ENCODE assay signal across 8 mouse cellular contexts in the genomic region with DNA sequence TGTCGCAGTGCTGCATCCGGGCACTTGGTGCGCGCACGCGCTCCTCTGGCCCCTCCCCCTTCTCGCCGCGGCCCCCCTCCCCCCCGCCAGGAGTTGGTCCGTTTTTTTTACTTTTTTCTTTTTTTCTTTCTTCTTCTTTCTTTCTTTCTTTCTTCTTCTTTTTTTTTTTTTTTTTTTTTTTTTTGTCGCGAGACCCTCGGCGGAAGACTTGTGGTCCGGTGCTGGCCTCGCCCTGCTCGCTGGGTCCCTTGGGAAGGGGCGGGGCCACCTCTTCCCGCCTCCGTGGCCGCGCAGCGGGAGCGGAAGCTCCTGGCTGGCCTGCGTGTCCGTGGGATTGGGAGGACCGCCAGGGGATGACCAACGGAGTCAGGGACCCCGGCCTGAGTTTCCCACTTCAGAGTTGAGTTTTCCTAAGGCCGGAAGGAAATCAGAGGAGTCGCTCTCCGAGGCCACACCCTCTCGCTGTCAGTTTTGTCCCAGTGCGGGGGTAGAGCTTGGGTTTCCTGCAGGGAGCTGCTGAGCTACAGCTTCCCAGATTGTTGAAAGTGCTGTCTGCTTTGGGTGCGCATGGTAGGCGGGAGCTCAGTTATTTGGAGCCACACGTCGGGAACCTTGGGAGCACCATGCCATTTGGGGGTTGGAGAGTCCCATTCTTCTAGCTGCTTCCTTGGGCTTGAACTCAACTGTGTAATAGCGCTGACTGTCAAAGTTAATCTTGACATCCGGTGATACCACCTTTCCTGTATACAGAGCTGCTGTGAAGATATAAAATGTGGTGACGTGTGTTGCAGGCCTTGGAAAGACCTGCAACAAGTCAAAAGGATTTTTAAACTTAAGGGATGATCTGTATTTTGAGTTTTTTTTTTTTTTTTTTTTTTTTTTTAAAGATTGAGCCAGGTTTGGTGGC. TPM values are rescaled to one million over a fixed set of nuclear protein-coding genes. Genes with fewer than 3 reads are reported as not detected.
DNase-seq lines count a peak whose midpoint lies in the region; ATAC-seq lines count a peak whose summit lies in the region.

No protein-coding gene starts in this region.

- peak; percentile 46 for ATAC-seq in erythroblast, adult 5-6 weeks (replicated peaks; ENCODE audit: low FRiP score, poor library complexity, severe bottlenecking)
- peak; percentile 37 for ATAC-seq in heart, embryonic 11.5 days (replicated peaks; ENCODE audit: insufficient number of reproducible peaks, low FRiP score, low TSS enrichment)
- ATAC-seq in kidney, embryonic 16.5 days (ENCODE audit: low FRiP score, low TSS enrichment): peak; percentile 64
- peak; percentile 50 for ATAC-seq in liver, embryonic 11.5 days (replicated peaks; ENCODE audit: low FRiP score)
- 0 out of 2 replicates have a peak, but pooled peaks have one; percentile 38 for ATAC-seq in stomach, embryonic 15.5 days (ENCODE audit: insufficient read depth, low FRiP score, low read depth)

- 1% methylated on average over 37 of the region's 42 CpGs for WGBS in heart, embryonic 11.5 days (ENCODE audit: insufficient replicate concordance)
- under 1% methylated on average over 40 of the region's 42 CpGs for WGBS in kidney, embryonic 16.5 days
- WGBS in liver, embryonic 11.5 days: under 1% methylated on average over 42 of the region's 42 CpGs
- under 1% methylated on average over 40 of the region's 42 CpGs for WGBS in stomach, embryonic 15.5 days

- peaks cover 25% of the 10 kb centered on the region for H3K36me3 ChIP-seq in heart, embryonic 11.5 days (ENCODE audit: control insufficient read depth, insufficient read depth, low read length)
- H3K36me3 ChIP-seq in kidney, embryonic 16.5 days (ENCODE audit: insufficient read depth, low read length): peaks cover 33% of the 10 kb centered on the region
- peaks cover 29% of the 10 kb centered on the region for H3K36me3 ChIP-seq in liver, embryonic 11.5 days (ENCODE audit: control insufficient read depth, insufficient read depth, low read length)
- H3K36me3 ChIP-seq in stomach, embryonic 15.5 days: peaks cover 26% of the 10 kb centered on the region

- peak; percentile 74 for DNase-seq in CD4-positive, CD25-positive, alpha-beta regulatory T cell, adult 2 months (ENCODE audit: low read depth, low spot score)
- DNase-seq in brain, embryonic 18.5 days (ENCODE audit: low read depth, low spot score): peak; percentile 62
- DNase-seq in liver, embryonic 11.5 days (ENCODE audit: low spot score): peak; percentile 80
- DNase-seq in naive thymus-derived CD4-positive, alpha-beta T cell, adult 2 months (ENCODE audit: low read depth): peak; percentile 82

- H3K9ac ChIP-seq in heart, embryonic 11.5 days (ENCODE audit: low read depth, low read length): peak overlapping the region; percentile 100
- peak overlapping the region; percentile 100 for H3K9ac ChIP-seq in kidney, embryonic 16.5 days (replicated peaks; ENCODE audit: low read length)
- peak overlapping the region; percentile 98 for H3K9ac ChIP-seq in liver, embryonic 11.5 days (ENCODE audit: low read depth, low read length)
- H3K9ac ChIP-seq in stomach, embryonic 15.5 days: peak overlapping the region; percentile 91; the same call in 1 of the 2 replicates

- no peaks in the 10 kb centered on the region for H3K9me3 ChIP-seq in heart, embryonic 11.5 days (replicated peaks; ENCODE audit: control insufficient read depth, low read length)
- H3K9me3 ChIP-seq in kidney, embryonic 16.5 days (ENCODE audit: low read length): no peaks in the 10 kb centered on the region
- H3K9me3 ChIP-seq in liver, embryonic 11.5 days (ENCODE audit: control insufficient read depth, low read length): no peaks in the 10 kb centered on the region
- no peaks in the 10 kb centered on the region for H3K9me3 ChIP-seq in stomach, embryonic 15.5 days

- peak overlapping the region; percentile 98 for H3K4me3 ChIP-seq in heart, embryonic 11.5 days (ENCODE audit: low read depth, low read length)
- peak overlapping the region; percentile 99 for H3K4me3 ChIP-seq in kidney, embryonic 16.5 days (ENCODE audit: low read length)
- H3K4me3 ChIP-seq in liver, embryonic 11.5 days (ENCODE audit: low read depth, low read length): peak overlapping the region; percentile 90
- peak overlapping the region; percentile 67 for H3K4me3 ChIP-seq in stomach, embryonic 15.5 days (replicated peaks)

- peak overlapping the region; percentile 87 for H3K4me2 ChIP-seq in heart, embryonic 11.5 days
- peak overlapping the region; percentile 56 for H3K4me2 ChIP-seq in kidney, embryonic 16.5 days (replicated peaks; ENCODE audit: low read depth, low read length)
- H3K4me2 ChIP-seq in liver, embryonic 11.5 days: peak overlapping the region; percentile 87
- peak overlapping the region; percentile 79 for H3K4me2 ChIP-seq in stomach, embryonic 15.5 days

- peak overlapping the region; percentile 97 for H3K27ac ChIP-seq in heart, embryonic 11.5 days (ENCODE audit: low read depth, low read length)
- peak overlapping the region; percentile 98 for H3K27ac ChIP-seq in kidney, embryonic 16.5 days (ENCODE audit: low read length)
- H3K27ac ChIP-seq in liver, embryonic 11.5 days (ENCODE audit: low read depth, low read length): peak overlapping the region; percentile 97
- peak overlapping the region; percentile 90 for H3K27ac ChIP-seq in stomach, embryonic 15.5 days

- H3K4me1 ChIP-seq in heart, embryonic 11.5 days (ENCODE audit: control insufficient read depth, insufficient read depth, low read length): no peaks in the 10 kb centered on the region
- peaks cover 24% of the 10 kb centered on the region for H3K4me1 ChIP-seq in kidney, embryonic 16.5 days (ENCODE audit: insufficient read depth, low read length)
- peaks cover 7% of the 10 kb centered on the region for H3K4me1 ChIP-seq in liver, embryonic 11.5 days (replicated peaks; ENCODE audit: control insufficient read depth, insufficient read depth, low read length)
- peaks cover 6% of the 10 kb centered on the region for H3K4me1 ChIP-seq in stomach, embryonic 15.5 days

- H3K27me3 ChIP-seq in heart, embryonic 11.5 days (ENCODE audit: control insufficient read depth, insufficient read depth, low read length): no peaks in the 10 kb centered on the region
- no peaks in the 10 kb centered on the region for H3K27me3 ChIP-seq in kidney, embryonic 16.5 days (ENCODE audit: insufficient read depth, low read length)
- no peaks in the 10 kb centered on the region for H3K27me3 ChIP-seq in liver, embryonic 11.5 days (replicated peaks; ENCODE audit: control insufficient read depth, insufficient read depth, low read length)
- H3K27me3 ChIP-seq in stomach, embryonic 15.5 days (replicated peaks): no peaks in the 10 kb centered on the region

RNA-seq across cellular contexts. Expression of a gene that starts 0.9 kb away (rescaled TPM):
- 59.6 and 159 TPM in 2 replicates for total RNA-seq in erythroblast, adult 5-6 weeks (2015; ENCODE audit: low replicate concordance)
- total RNA-seq in erythroblast, adult 5-6 weeks (2017; ENCODE audit: low replicate concordance): 19.3 and 43.4 TPM in 2 replicates
- 33.2 and 40.3 TPM in 2 replicates for polyA plus RNA-seq in heart, embryonic 11.5 days (2014; fragmentation: Nextera tagmentation; extraction: Ambion mirVana)
- polyA plus RNA-seq in kidney, embryonic 16.5 days (2015; fragmentation: Nextera tagmentation; extraction: Ambion mirVana): 359 and 373 TPM in 2 replicates
- 28.1 and 34.4 TPM in 2 replicates for polyA plus RNA-seq in liver, embryonic 11.5 days (2014; fragmentation: Nextera tagmentation; extraction: Ambion mirVana)
- 367 and 393 TPM in 2 replicates for polyA plus RNA-seq in stomach, embryonic 15.5 days (2015; fragmentation: Nextera tagmentation; extraction: Ambion mirVana)

RNA-seq across cellular contexts. Expression of a gene that starts 21.6 kb away (rescaled TPM):
- total RNA-seq in erythroblast, adult 5-6 weeks (2015; ENCODE audit: low replicate concordance): not detected in 2 replicates
- not detected in 2 replicates for total RNA-seq in erythroblast, adult 5-6 weeks (2017; ENCODE audit: low replicate concordance)
- 10.3 and 10.6 TPM in 2 replicates for polyA plus RNA-seq in heart, embryonic 11.5 days (2014; fragmentation: Nextera tagmentation; extraction: Ambion mirVana)
- polyA plus RNA-seq in kidney, embryonic 16.5 days (2015; fragmentation: Nextera tagmentation; extraction: Ambion mirVana): 15.2 TPM in 2 replicates
- 7.9 and 9.4 TPM in 2 replicates for polyA plus RNA-seq in liver, embryonic 11.5 days (2014; fragmentation: Nextera tagmentation; extraction: Ambion mirVana)
- polyA plus RNA-seq in stomach, embryonic 15.5 days (2015; fragmentation: Nextera tagmentation; extraction: Ambion mirVana): 10.8 and 10.9 TPM in 2 replicates

RNA-seq across cellular contexts. Expression of a gene that starts 25.5 kb away (rescaled TPM):
- total RNA-seq in erythroblast, adult 5-6 weeks (2015; ENCODE audit: low replicate concordance): 33.6 and 42.6 TPM in 2 replicates
- 3.2 and 3.3 TPM in 2 replicates for total RNA-seq in erythroblast, adult 5-6 weeks (2017; ENCODE audit: low replicate concordance)
- polyA plus RNA-seq in heart, embryonic 11.5 days (2014; fragmentation: Nextera tagmentation; extraction: Ambion mirVana): 35.6 and 37.8 TPM in 2 replicates
- 60.1 and 61.8 TPM in 2 replicates for polyA plus RNA-seq in kidney, embryonic 16.5 days (2015; fragmentation: Nextera tagmentation; extraction: Ambion mirVana)
- polyA plus RNA-seq in liver, embryonic 11.5 days (2014; fragmentation: Nextera tagmentation; extraction: Ambion mirVana): 46.3 and 51.1 TPM in 2 replicates
- polyA plus RNA-seq in stomach, embryonic 15.5 days (2015; fragmentation: Nextera tagmentation; extraction: Ambion mirVana): 177 and 185 TPM in 2 replicates

RNA-seq across cellular contexts. Expression of a gene that starts 35.6 kb away (rescaled TPM):
- total RNA-seq in erythroblast, adult 5-6 weeks (2015; ENCODE audit: low replicate concordance): not detected in 2 replicates
- total RNA-seq in erythroblast, adult 5-6 weeks (2017; ENCODE audit: low replicate concordance): not detected in 2 replicates
- 0.30 and 0.69 TPM in 2 replicates for polyA plus RNA-seq in heart, embryonic 11.5 days (2014; fragmentation: Nextera tagmentation; extraction: Ambion mirVana)
- 0.16 and 0.23 TPM in 2 replicates for polyA plus RNA-seq in kidney, embryonic 16.5 days (2015; fragmentation: Nextera tagmentation; extraction: Ambion mirVana)
- not detected in 2 replicates for polyA plus RNA-seq in liver, embryonic 11.5 days (2014; fragmentation: Nextera tagmentation; extraction: Ambion mirVana)
- polyA plus RNA-seq in stomach, embryonic 15.5 days (2015; fragmentation: Nextera tagmentation; extraction: Ambion mirVana): 0.09 and 0.41 TPM in 2 replicates

RNA-seq across cellular contexts. Expression of a gene that starts 38.3 kb away (rescaled TPM):
- not detected in 2 replicates for total RNA-seq in erythroblast, adult 5-6 weeks (2015; ENCODE audit: low replicate concordance)
- not detected in 2 replicates for total RNA-seq in erythroblast, adult 5-6 weeks (2017; ENCODE audit: low replicate concordance)
- polyA plus RNA-seq in heart, embryonic 11.5 days (2014; fragmentation: Nextera tagmentation; extraction: Ambion mirVana): 0.94 and 0.96 TPM in 2 replicates
- polyA plus RNA-seq in kidney, embryonic 16.5 days (2015; fragmentation: Nextera tagmentation; extraction: Ambion mirVana): 93.2 and 98.7 TPM in 2 replicates
- 3.4 and 6.3 TPM in 2 replicates for polyA plus RNA-seq in liver, embryonic 11.5 days (2014; fragmentation: Nextera tagmentation; extraction: Ambion mirVana)
- polyA plus RNA-seq in stomach, embryonic 15.5 days (2015; fragmentation: Nextera tagmentation; extraction: Ambion mirVana): 61.2 and 70.2 TPM in 2 replicates

Comparison
In these comparisons a context has a peak if more than half of its experiments do, and no peak if none do; other contexts are left out.
1. Peak in every context shown above with its lines: DNase-seq, ATAC-seq, H3K4me3 ChIP-seq and H3K27ac ChIP-seq.